Mouse (Mus musculus) gastrocnemius, postnatal 14 days (tissue): ENCODE measurements around the gene Ms4a4d. TPM values are rescaled to one million over a fixed set of nuclear protein-coding genes. Genes with fewer than 3 reads are reported as not detected.
A peak's percentile ranks its signal among the peaks of the same experiment; 100 is the strongest.
"Not testable (repeated sequence)": the region's sequence is repeated elsewhere in the genome, so short reads cannot be mapped to it uniquely, and the experiment has no call there.

Source experiments
- DNase-seq: peaks from one replicate; pipeline ENCODE4 v3.0.0; 2021; ENCODE audit warnings: mixed read lengths
- intact Hi-C: fragments of 180-260 bp; cut with DNase I; formaldehyde crosslinking; loops from one replicate; pipeline ENCODE4 v1.15.1; 2025; ENCODE audit warnings: low total_unique reads
- total RNA-seq, 2 experiments: library from RNA; stranded (reverse); gene quantifications; 2 replicates each; pipeline ENCODE4 v1.2.3; 2021

Ms4a4d gene
- total RNA-seq, 2 experiments from 2014 or later = 4.7 to 5.3 TPM

DNA sequence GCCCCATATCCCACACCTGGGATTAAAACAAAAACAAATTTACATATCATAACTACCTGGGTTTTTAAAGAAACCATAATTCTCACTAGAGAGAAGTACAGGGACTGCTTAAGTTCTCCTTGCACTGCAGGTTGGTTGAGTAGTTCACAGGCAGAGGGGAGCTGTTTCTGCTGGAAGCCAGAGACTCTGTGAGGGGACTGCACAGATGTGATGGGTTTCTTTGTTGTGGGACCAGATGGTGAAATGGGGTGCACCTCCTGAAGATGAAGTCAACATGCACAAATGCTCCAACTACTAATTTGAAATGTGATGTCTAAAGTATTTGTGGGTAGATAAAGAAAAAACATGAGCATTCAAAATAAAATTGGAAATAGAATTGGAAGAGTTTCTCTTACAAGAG is 11.3 kb downstream of the Ms4a4d start:
- no peak for DNase-seq
- intact Hi-C loops = no loop called here

DNA sequence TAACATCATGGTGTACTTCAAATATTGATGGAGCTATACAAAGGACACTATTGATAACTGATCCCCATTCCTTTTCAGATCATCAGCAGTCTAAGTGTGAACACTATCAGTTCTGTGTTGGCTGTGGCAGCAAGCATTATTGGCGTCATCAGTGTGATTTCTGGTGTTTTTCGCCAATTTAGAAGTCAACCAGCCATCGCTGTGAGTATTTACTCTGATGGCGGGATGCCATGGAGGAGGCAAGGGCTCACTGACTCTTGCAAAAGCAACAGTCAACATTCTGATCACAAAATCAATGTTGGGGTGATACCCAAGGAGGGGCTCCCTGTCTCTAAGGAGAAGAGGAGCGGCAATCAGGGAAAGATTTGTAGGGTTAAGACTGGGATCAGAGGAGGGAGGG is 18.1 kb downstream of the Ms4a4d start:
- no peak for DNase-seq
- intact Hi-C loops = no loop called here

DNA sequence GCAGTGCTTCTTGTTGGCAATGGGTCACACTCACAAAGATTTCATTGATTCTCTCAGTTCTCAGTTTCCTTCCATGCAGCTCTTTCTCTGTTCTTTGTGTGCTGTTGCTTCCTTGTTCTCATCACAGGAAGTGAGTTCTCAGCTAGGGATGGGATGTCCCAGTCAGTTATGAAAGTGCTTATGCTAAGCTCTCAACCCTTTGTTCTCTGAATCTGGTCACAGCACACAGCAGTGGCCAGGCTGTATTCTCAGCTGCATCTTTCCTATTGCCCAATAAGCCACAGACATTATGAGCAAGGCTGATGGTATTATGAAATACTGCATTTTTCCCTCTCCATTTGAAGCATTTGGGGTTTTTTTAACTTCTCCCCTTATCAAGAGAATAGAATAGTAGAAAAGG is 23.0 kb downstream of the Ms4a4d start:
- DNase-seq, intact Hi-C loops: not testable (repeated sequence)

DNA sequence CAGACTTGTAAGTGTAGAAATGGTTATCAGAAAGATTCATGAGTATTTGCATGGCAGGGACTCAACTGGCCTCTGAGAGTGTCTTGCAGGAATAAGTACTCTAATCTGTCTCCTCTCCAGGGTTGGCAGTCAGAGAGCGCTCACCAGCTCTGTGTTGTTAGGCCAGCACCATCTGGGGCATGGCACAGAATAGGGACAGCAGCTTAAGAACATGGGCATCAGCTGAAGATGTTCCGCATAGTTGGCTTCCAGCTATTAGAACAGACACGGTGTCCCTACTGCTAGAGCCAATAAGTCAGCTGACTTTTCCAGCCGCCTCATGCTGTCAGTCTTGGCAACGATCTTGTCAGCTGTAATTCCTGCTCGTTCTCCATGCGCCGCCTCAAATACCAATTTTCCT is 38.4 kb downstream of the Ms4a4d start:
- DNase-seq = no peak
- intact Hi-C loops = no loop called here

DNA sequence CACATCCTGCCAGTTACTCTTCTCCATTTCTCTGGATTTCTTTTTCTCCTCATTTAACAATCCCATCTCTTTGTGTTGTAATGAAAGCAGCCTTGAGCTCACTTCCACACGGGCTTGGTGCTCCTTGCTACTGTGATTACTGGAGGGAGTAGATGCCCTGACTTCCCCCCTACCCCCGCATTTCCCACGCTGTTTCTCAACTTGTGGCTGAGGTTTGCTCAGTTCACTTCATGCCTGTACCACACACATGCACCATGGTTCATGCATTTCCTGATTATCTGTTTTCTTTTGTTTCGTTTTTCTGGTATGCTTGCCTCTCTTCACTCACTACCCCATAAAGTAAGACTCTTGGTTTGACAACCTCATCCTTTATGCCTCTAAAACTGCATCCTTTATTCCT is 52.6 kb downstream of the Ms4a4d start:
- intact Hi-C loops = no loop called here
- DNase-seq = no peak

DNA sequence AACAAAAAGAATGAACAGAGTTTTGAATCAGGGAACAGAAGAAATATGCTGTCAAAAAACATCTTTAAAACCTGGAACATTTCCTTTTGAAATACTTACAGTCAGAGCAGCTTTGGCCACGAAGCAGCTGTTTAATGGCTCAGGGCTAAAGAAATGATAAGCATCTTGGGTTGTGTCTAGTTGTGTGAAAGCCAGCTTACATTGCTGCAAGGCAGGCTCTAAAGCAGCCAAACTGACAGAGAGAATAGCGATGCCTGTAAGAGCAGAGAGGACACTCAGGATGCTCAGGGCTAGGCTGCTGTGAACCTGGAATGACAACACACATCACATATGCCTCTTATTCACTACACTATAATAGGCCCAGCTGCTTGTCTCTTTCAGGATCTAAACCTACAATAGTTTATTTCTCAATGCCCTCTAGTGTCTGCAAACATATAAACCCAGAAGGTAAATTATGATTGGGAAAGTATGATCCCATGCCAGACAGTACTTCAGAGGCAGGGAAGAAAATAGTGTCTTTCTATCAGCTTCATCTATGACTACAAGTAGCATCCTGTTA is 53.4 kb downstream of the Ms4a4d start:
- intact Hi-C loops = no loop called here
- no peak for DNase-seq

DNA sequence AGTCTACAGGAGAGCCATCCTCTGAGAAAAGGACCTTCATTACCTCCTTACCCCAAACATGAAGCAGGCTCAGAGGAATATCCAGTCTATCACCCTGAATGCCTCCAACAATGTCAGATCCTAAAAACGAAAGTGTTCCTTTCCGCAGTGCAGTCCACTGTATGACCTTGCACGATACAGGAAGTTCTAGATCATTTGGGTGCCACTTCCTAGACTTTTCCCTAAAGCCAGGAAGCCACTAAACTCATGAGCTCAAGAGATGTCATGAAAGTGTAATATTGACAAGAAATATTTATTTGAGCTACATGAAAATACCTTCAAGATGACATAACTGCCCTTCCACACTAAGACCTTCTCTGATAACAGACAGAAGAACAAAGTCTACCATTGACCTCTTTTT is 64.7 kb downstream of the Ms4a4d start:
- intact Hi-C loops = no loop called here
- no peak for DNase-seq

DNA sequence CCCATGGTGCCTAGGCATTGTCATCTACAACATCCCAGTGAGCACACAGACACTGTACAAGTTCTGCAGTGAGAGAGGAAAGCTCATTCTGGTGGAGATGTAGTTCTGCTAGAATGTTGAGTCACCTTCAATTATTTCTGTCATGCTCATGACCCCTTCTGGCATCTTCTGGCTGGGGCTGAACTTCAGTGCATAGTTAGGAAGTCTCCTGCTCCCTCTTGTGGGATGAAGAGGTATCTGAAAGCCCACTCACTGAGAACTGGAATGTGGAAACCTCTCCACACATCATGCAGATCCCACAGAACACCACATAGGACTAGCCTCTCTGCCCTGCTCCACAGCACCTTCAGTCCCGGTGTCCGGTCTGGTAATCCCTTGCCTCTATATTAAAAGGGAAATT is 65.4 kb downstream of the Ms4a4d start:
- DNase-seq = peak; percentile 4
- intact Hi-C loops = no loop called here

DNA sequence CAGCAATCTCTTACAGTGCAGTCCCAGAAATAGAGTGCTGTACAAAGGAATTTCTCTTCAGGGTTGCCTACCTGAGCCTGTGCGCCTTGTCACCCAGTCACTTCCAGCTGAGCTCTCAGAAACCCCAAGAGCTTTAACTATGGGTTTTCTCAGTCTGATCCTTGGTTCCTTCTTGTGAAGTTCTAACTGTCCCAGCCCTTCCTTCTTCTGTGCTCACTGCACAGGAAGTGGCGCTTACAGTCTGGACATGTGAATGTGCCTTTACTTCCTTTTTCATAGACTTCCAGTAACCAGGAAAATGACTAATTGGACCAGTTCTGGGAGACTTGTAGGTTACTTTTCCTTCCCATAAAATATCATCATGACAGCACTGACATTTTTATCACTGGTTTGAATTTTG is 68.0 kb downstream of the Ms4a4d start, which contains the start of gene Ms4a6d:
Ms4a6d (minus strand) TSS at position 247 of the 400 bp plus-strand sequence.
- no peak for DNase-seq
- intact Hi-C loops = no loop called here

Other genes starting within 250 kb of the Ms4a4d start
- gene Ms4a14, start 222.3 kb upstream of the Ms4a4d start, total RNA-seq = under 1 TPM in 1 of 2 experiments, not detected in 1; 0.06 TPM
- gene Ms4a7, start 200.7 kb upstream of the Ms4a4d start, total RNA-seq = 1 to 10 TPM in 1 of 2 experiments, under 1 TPM in 1; 0.82 to 1.3 TPM
- gene Ms4a4a, start 161.3 kb upstream of the Ms4a4d start, total RNA-seq = 1 to 10 TPM; 4.5 to 7.7 TPM
- not detected for gene Ms4a4c, start 132.0 kb upstream of the Ms4a4d start, total RNA-seq
- gene Ms4a4b, start 93.2 kb upstream of the Ms4a4d start, total RNA-seq = under 1 TPM in 1 of 2 experiments, not detected in 1; 0.20 TPM
- 1 to 10 TPM; 3.9 to 6.8 TPM for gene Ms4a6c, start 67.4 kb upstream of the Ms4a4d start, total RNA-seq
- gene Gm8369, start 50.9 kb upstream of the Ms4a4d start, total RNA-seq = under 1 TPM in 1 of 2 experiments, not detected in 1; 0.29 TPM
- 1 to 10 TPM; 1.6 to 5.5 TPM for gene Ms4a6b, start 20.3 kb upstream of the Ms4a4d start, total RNA-seq
- 1 to 10 TPM; 1.5 to 2.3 TPM for gene Ms4a6d, start 68.0 kb downstream of the Ms4a4d start, total RNA-seq
- under 1 TPM; 0.27 to 0.29 TPM for gene Ms4a2, start 86.9 kb downstream of the Ms4a4d start, total RNA-seq
- gene Ms4a3, start 104.0 kb downstream of the Ms4a4d start, total RNA-seq = not detected
- not detected for gene Oosp2, start 123.8 kb downstream of the Ms4a4d start, total RNA-seq
- not detected for gene Oosp1, start 154.3 kb downstream of the Ms4a4d start, total RNA-seq
- not detected for gene Oosp3, start 160.3 kb downstream of the Ms4a4d start, total RNA-seq
- not detected for gene Gif, start 210.8 kb downstream of the Ms4a4d start, total RNA-seq
- gene Mrpl16, start 233.6 kb downstream of the Ms4a4d start, total RNA-seq = 10 to 100 TPM; 48.9 to 53.2 TPM